Mouse (Mus musculus): Measurements from ENCODE around the gene Gm49416. TPM values are rescaled to one million over a fixed set of nuclear protein-coding genes. Genes with fewer than 3 reads are reported as not detected.
"Not testable (repeated sequence)": the region's sequence is repeated elsewhere in the genome, so short reads cannot be mapped to it uniquely, and the experiment has no call there.

Gm49416 gene
- 1 to 10 TPM; 2.8 to 3.3 TPM for total RNA-seq (2021)
- long read RNA-seq, experiment 1, partial matches to known transcripts, result 0 of 1 reads
- long read RNA-seq, experiment 1, other reads (novel, unspliced or antisense), result 0 of 1 reads
- long read RNA-seq, experiment 2, partial matches to known transcripts, result 0 of 1 reads
- long read RNA-seq, experiment 2, other reads (novel, unspliced or antisense), result 1 of 1 reads

DNA sequence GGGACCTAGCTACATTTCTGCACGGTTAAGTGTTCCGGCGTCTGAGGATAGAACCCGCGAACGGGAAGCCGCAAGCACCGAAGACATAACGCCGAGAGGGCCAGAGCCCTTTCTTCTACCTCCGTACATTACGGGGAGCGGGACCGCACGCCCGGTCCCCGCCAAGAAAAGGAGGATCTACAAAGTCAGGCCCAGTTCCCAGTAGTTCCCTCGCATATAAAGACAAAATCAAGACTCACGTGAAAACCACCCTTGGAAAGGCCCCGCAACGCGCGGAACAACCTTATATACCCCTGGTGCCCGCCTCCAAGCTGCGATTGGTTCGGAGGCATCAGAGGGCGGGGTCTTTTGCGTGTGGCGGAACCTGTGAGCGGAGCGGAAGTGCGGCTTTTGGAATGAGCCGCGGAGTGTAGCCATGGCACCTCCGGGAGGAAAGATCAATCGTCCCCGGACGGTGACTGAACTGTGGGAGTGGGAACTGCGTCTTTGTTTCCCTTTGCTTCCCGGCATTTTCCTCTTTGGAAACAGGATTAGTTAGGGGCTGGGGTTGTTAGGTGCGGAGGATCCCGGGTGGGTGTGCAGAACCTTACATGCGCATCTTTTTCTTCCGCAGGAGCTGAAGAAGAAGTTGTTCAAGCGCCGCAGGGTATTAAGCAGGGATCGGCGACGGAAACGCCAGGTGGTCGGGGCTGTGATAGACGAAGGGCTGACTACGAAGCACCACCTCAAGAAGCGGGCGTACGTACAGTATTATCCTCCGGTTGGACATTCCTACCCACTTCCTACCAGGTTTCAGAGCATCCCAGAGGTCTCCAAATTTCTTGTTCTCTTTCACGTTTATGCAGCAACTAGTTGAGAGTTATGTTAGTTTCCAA is at the start of gene Gm49416, which contains the start of gene 1810009A15Rik:
Gm49416 (plus strand) TSS at position 416 of the 875 bp plus-strand sequence.
1810009A15Rik (plus strand) TSS at position 343 of the 875 bp plus-strand sequence.
- peak; percentile 78 to 91 for DNase-seq (ENCODE audit: low spot score in 2 of 2)

DNA sequence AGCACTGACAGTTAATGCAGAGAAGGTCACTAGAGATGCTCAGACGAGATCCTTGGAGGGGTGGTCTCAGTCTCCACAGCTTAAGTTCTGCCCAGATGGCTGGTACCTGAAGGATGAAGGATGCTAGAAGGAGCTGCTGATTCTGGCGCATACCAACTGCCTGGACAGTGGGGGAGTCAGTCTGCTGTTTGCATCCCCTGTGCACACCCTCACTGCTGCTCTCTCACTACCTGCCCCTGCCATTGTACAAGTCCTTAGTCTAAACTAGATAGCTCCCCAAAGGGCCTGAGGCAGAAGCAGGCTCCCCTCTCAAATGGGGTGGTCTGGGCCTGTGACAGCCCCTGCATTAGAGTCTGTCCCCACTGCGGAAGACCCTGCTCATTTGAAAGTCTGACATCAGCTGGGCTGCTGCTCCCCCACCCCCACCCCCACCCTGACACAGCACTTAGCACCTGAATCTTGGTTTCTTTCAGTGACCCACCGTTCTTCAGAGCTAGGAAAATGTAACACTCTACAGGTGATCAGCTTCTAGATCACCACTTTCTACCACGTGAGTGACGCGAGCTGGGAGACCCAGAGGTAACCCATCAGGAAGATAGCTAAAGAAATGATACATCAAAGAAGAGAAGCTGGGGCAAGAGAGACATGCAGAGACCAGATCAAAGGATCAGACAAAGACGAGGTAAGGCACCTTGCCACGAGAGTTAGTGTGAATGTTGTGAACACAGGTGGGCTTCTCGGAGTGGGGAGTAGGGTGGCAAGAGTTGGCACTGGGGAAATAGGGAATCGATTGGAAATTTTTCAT is 49.4 kb upstream of the Gm49416 start, which contains the start of gene Gng3:
Gng3 (minus strand) TSS at position 92 of the 805 bp plus-strand sequence.
- DNase-seq (ENCODE audit: low spot score in 2 of 2), result no peak

DNA sequence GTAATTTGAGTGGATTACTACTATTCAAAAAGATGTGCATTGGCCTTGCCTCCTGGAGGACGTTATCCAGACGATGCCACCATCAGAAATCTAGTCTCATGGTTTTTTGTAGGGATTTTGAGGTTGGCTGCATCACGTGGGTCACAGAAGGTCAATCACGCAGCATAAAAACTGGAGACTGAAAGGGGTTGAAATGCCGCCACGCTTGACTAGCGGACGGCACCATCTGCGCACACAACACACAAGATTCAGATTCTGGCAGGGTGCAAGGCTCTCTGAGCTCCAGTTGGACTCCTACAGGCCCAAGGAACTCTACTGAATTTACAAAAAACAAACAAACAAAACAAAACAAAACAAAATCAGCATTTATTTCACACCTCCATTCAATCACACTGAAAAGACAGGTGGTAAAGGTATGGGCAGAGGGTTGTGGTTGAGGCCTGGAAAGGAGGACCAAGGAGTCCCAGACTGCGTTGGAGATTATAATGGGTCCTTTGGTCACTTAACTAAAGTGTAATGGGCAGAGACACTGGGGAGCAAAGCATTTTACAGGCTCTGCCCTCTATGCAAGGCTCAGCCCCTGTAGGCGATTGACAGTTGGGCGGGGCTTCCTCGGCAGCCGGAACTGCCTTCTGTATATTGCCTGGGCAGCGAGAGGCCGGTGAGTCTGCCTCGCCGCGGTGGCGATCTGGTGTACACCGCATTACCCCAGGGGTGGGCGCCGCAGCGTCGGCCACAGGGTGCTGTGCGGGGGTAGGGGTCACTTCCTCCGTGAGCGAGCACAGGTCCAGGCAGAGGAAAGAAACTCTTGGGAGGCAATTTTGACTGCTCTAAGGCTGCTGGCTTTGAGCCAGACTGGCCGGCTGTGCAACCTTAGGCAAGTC is 48.6 kb upstream of the Gm49416 start:
- DNase-seq (ENCODE audit: low spot score in 2 of 2), result peak in 1 of 2 experiments; percentile 70

DNA sequence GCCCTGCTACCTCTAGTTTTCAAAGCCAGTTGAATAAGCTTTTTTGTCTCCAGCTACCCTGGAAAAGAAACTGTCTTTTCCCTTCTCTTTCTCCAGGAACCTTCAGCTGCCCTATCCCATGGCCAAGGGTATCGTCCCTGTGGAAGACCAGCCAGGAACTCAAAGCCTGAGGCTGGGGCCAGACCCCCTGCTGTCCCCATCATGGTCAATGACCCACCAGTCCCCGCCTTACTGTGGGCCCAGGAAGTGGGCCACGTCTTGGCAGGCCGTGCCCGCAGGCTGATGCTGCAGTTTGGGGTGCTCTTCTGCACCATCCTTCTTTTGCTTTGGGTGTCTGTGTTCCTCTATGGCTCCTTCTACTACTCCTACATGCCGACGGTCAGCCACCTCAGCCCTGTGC is 47.7 kb upstream of the Gm49416 start:
- no peak for DNase-seq (ENCODE audit: low spot score in 2 of 2)

DNA sequence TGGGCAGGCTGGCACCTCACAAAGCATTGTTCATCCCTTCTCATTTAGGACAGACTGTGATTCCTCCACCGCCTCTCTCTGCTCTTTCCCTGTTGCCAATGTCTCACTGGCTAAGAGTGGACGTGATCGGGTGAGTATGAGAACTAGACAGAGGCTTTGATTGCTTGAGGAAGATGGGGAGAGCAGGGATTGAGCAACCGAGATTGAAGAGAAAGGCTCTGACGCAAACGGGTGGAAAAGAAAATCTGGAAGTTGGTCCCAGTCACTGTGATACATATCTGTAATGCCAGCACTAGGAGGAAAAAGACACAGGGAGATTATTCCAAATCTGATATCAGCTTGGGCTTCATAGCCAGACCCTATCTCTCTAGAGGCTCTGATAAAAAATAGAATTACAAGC is 45.8 kb upstream of the Gm49416 start:
- no peak for DNase-seq (ENCODE audit: low spot score in 2 of 2)

DNA sequence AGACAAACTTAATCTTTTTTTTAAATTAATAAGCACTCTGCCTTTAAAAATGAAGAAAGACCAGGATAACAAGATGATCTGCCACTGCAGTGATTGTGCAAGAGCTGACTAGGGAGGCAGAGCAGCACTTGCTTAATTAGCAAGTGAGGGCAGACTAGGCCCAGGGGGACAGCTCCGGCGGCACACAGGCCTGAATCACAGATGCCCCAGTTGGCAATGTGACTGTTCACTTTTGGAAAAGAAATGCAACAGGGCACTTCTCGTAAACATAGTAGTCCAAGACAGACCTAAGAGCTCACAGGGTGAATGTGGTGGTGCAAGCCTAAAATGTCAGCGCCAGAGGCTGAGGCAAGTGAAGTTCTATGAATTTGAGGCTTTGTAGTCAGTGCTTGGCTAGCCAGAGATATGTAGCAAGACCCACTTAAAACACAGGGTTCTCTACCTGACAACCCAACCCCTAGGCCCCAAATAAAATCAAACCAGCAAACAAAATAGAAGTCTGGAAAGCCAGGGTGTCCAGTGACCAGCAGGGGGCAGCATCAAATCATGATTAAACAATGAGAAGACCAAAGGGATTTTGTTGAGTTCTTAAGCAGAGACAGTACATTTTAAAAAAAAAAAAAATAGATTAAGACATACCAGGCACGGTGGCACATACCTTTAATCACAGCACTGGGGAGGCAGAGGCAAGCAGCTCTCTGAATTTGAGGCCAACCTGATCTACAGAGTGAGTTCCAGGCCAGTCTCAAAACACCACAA is 44.2 kb upstream of the Gm49416 start:
- peak in 1 of 2 experiments; percentile 75 for DNase-seq (ENCODE audit: low spot score in 2 of 2)

DNA sequence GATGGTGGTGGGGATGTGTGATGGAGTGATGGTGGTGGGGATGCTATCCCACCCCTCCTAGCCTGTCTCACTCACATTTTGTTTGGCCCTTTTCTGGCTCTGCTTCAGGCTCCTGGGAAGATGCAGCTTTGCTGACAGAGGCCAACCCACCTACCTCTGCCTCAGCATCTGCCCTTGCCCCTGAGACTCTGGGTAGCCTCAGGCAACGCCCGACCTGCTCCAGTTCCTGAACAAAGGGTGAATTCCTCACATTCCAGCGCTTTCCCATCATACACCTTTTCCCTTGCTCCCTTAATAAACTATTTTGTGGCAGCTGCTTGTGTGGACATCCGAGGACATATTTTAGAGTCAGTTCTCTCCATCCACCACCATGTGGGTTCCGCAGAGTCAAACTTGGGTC is 40.4 kb upstream of the Gm49416 start:
- no peak for DNase-seq (ENCODE audit: low spot score in 2 of 2)

DNA sequence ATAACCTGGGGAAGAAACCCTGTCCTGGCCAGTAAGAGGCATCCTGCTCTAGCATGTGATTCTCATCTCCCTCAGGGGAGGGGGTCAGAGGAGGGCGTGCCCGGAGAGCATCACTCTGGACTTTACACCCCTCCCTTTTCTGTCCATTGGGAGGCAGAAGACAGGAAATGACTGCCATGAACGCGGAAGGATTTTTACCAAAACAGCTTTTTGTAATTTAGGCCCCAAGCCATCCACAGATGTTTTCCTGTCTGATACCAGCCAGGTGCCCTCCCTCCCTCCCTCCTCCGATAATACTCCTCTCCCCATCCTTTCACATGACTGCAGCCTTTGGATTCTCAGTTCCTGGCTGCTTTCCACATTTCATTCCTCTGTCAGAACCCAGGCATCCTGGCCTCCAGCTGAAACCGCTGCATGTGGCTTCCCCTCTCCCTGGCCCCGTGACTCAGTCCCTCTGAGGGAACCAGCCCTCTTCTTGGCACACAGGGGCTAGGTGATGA is 38.3 kb upstream of the Gm49416 start, which contains the start of gene Lrrn4cl:
Lrrn4cl (plus strand) TSS at position 367 of the 500 bp plus-strand sequence.
- no peak for DNase-seq (ENCODE audit: low spot score in 2 of 2)

DNA sequence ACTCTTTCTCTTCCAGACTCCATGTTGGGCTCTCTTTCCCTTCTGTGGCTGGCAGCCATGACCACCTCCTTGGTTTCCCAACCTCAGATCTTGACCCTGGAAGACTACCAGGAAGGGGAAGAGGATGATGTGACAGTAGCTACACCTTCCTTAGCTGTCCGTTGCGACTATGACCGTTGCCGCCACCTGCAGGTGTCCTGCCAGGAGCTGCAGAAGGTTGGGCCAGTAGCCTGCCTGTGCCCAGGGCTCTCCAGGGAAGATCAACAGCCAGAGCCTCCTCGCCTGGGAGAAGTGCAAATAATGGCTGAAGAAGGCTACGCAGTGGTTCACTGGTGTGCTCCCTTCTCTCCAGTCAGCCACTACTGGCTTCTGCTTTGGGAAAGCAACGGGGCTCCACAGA is 37.1 kb upstream of the Gm49416 start:
- DNase-seq (ENCODE audit: low spot score in 2 of 2), result no peak

DNA sequence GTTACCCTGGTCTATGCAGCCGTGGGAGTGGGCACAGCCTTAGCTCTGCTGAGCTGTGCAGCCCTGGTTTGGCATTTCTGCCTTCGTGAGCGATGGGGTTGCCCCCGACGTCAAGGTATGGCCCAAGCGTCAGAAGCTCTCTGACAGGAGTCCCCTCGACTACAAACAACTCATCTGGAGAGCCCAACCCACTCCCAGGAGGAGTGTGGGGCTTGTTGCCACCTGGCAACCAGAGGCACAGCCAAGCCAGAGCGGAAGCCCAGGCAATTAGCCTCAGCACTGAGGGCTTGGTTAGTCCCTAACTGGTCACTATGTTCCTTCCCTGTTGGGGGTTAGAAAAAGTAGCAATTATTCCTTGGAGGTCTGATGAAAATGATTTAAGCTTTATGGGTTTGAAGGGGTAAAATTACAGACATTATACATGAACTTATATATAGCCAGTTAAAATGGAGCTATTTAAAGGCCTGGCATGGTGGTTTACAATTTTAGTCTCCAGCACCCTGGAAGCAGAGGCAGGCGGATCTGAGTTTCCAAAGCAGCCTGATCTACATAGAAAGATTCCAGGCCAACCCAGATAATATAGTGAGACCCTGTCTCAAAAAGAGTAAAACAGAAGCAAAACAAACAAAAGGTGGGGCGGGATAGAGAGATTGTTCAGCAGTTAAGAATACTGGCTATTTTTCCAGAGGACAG is 36.3 kb upstream of the Gm49416 start:
- no peak for DNase-seq (ENCODE audit: low spot score in 2 of 2)

DNA sequence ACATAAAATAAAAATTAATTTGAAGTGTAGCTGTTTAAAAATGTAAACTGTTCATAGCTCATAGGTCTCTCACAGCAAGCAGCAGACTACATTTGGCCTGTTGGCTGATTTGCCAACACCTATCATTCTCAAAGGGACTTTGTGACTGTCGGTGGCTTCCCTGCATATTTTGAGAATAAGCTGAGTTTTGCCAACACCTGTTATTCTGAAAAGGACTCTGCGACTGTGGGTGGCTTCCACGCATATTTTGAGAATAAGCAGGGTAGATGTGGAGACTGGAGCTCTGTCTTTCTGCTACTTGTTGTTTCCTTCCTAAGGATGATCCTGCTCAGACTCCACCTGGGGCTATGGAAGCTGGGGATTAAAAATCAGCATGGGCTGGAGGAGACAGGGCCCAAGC is 35.6 kb upstream of the Gm49416 start:
- no peak for DNase-seq (ENCODE audit: low spot score in 2 of 2)

DNA sequence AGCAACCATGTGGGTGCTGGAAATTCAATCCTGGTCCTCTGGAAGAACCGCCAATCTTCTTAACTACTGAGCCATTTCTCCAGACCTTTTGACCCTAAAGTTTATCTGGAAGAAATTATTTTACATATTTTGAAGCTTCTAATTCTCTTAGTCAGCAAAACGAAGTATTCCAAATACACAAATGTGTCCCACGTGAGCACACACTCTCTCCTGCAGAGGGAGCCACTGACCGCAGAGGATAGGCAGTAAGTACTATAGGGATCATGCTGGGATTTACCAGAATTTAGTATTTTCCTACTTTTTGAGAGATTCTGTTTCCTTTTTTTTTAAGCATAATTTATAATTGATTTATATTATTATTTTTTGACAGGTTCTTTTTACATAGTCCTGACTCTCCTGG is 31.0 kb upstream of the Gm49416 start:
- no peak for DNase-seq (ENCODE audit: low spot score in 2 of 2)

DNA sequence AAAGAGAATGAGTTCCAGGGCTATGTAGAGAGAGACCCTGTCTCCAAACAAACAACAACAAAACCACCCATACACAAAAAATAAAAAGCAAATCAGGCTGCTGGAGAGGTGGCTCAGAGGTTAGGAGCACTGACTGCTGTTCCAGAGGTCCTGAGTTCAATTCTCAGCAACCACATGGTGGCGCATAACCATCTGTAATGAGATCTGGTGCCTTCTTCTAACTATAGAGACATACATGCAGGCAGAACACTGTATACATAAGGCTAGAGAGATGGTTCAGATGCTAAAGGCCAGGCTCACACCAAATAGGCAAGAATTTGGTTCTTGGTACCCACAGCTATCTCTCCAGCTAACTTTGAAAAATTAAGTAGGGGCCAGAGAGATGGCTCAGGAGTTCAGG is 29.7 kb upstream of the Gm49416 start:
- no peak for DNase-seq (ENCODE audit: low spot score in 2 of 2)

DNA sequence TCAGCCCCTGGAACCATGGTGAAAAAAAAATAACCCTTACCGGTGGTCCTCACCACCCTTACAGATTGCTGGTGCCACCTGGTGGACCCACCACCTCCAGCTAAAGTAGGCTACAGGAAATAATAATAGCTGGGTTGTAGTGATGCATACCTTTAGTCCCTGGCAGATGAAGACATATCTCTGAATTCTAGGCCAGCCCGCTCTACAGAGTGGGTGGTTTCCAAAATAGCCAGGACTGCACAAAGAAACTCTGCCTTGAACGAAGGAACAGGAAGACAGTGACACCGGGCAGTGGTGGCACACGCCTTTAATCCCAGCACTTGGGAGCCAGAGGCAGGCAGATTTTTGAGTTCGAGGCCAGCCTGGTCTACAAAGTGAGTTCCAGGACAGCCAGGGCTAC is 24.5 kb upstream of the Gm49416 start:
- no peak for DNase-seq (ENCODE audit: low spot score in 2 of 2)

DNA sequence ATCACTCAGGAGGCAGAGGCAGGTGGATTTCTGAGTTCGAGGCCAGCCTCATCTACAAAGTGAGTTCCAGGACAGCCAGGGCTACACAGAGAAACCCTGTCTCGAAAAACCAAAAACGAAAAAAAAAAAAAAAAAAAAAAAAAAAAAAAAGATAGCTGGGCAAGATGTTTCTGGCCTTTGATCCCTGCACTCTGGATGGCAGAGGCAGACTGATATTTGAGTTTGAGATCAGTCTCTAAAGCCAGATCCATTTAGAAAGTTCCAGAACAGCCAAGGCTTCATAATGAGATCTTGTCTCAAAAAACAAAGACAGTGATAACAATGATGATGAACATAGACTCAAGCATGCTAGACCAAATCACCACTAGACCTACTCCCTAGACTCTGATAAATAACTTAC is 18.3 kb upstream of the Gm49416 start:
- not testable (repeated sequence) for DNase-seq (ENCODE audit: low spot score in 2 of 2)

DNA sequence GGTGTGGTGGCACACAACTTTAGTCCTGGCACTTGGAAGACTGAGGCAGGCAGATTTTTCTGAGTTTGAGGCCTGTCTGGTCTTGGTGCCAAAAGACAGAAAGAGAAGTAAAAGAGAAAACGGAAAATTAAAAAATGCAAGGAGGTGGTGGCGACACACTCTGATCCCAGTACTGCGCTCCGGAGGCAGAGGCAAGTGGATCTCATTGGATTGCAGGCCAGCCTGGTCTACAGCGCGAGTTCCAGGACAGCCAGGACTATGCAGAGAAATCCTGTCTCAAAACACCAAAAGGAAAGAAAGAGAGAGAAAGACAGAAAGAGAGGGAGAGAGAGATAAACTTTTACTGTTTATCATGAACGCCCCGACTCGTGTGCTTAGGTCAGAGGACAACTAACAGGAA is 17.9 kb upstream of the Gm49416 start:
- no peak for DNase-seq (ENCODE audit: low spot score in 2 of 2)

DNA sequence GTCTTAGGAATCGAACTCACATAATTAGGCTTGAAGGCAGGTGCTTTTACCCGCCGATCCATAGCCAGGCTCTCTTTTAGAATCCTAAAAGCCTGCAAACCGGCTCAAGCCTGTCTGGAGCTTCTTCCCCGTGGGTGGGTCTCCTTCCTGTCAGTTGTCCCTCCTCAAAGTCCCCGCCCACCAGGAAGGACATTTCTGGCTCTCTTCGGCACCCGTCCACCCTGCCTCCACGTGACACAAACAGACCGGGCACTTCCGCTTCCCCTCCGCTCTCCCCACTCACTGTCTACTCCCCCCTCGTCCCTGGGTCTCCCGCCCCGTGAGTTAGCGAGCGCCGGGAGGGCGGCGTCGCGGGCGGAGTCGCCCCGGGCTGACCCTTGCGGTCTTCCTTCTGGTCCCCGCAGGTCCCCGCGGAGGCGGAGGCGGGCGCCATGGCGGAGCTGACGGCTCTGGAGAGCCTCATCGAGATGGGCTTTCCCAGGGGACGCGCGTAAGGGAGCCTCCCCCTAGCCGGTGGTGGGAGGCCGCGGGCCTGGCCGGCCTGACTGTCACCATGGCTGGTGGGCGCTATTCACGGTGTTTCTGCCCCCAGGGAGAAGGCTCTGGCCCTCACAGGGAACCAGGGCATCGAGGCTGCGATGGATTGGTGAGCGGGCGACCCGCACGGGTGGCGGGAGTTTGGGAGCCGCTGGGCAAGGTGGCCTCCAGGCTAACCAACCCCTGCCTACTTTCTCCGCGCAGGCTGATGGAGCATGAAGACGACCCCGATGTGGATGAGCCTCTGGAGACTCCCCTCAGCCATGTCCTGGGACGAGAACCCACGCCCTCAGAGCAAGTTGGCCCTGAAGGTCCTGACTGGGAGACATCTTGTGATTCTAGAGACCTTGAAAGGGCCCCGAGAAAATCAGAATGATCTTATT is 17.2 kb upstream of the Gm49416 start, which contains the start of gene Ubxn1:
Ubxn1 (plus strand) TSS at position 230 of the 920 bp plus-strand sequence.
- peak; percentile 80 to 97 for DNase-seq (ENCODE audit: low spot score in 2 of 2)

All from adrenal gland, postnatal 4 days (tissue).